Mouse (Mus musculus): ENCODE data around the gene Rptor. TPM values are rescaled to one million over a fixed set of nuclear protein-coding genes. Genes with fewer than 3 reads are reported as not detected.

Rptor gene
- total RNA-seq, 4 experiments from 2014 or later = 30.3 to 35.6 (median 32.7) TPM

GRCm38 (mm10) chr11:119783653-119784052 lies 180.9 kb downstream of the Rptor start:
- no peak for DNase-seq (ENCODE audit: low spot score)

- DNase-seq (ENCODE audit: low spot score) = no peak
Measured at GRCm38 (mm10) chr11:119784672-119785341, 182.1 kb downstream of the Rptor start.

- no peak for DNase-seq (ENCODE audit: low spot score)
Measured at GRCm38 (mm10) chr11:119785661-119786384, 183.1 kb downstream of the Rptor start.

GRCm38 (mm10) chr11:119786385-119786880 lies 183.7 kb downstream of the Rptor start:
- DNase-seq (ENCODE audit: low spot score) = no peak

- no peak for DNase-seq (ENCODE audit: low spot score)
Measured at GRCm38 (mm10) chr11:119788488-119788887, 185.8 kb downstream of the Rptor start.

- no peak for DNase-seq (ENCODE audit: low spot score)
Measured at GRCm38 (mm10) chr11:119788919-119789713, 186.4 kb downstream of the Rptor start.

- no peak for DNase-seq (ENCODE audit: low spot score)
Measured at GRCm38 (mm10) chr11:119791923-119792564, 189.3 kb downstream of the Rptor start.

GRCm38 (mm10) chr11:119793378-119793777 lies 190.7 kb downstream of the Rptor start:
- DNase-seq (ENCODE audit: low spot score) = no peak

GRCm38 (mm10) chr11:119794020-119794419 lies 191.3 kb downstream of the Rptor start:
- no peak for DNase-seq (ENCODE audit: low spot score)

- no peak for DNase-seq (ENCODE audit: low spot score)
Measured at GRCm38 (mm10) chr11:119794671-119795070, 192.0 kb downstream of the Rptor start.

GRCm38 (mm10) chr11:119796406-119796805 lies 193.7 kb downstream of the Rptor start:
- DNase-seq (ENCODE audit: low spot score) = no peak

GRCm38 (mm10) chr11:119796846-119797245 lies 194.1 kb downstream of the Rptor start:
- no peak for DNase-seq (ENCODE audit: low spot score)

GRCm38 (mm10) chr11:119799536-119799935 lies 196.8 kb downstream of the Rptor start:
- DNase-seq (ENCODE audit: low spot score) = no peak

- DNase-seq (ENCODE audit: low spot score) = no peak
Measured at GRCm38 (mm10) chr11:119801855-119802254, 199.2 kb downstream of the Rptor start.

- no peak for DNase-seq (ENCODE audit: low spot score)
Measured at GRCm38 (mm10) chr11:119802947-119803346, 200.2 kb downstream of the Rptor start.

GRCm38 (mm10) chr11:119804392-119804791 lies 201.7 kb downstream of the Rptor start:
- DNase-seq (ENCODE audit: low spot score) = no peak

GRCm38 (mm10) chr11:119805112-119805750 lies 202.5 kb downstream of the Rptor start:
- no peak for DNase-seq (ENCODE audit: low spot score)

GRCm38 (mm10) chr11:119806539-119806938 lies 203.8 kb downstream of the Rptor start:
- no peak for DNase-seq (ENCODE audit: low spot score)

GRCm38 (mm10) chr11:119807431-119808031 lies 204.8 kb downstream of the Rptor start:
- no peak for DNase-seq (ENCODE audit: low spot score)

- no peak for DNase-seq (ENCODE audit: low spot score)
Measured at GRCm38 (mm10) chr11:119808647-119809280, 206.1 kb downstream of the Rptor start.
